Mouse (Mus musculus): ENCODE results near the gene Tapt1.

GRCm38 (mm10) chr5:44187370-44187769 is 39.1 kb downstream of the Tapt1 start:
- TF ChIP-seq CTCF (IDR thresholded peaks at IDR 0.05; ENCODE audit: low read depth, low read length): no peak
- TF ChIP-seq POLR2A (IDR thresholded peaks at IDR 0.05; ENCODE audit: borderline replicate concordance, low read depth, low read length): no peak

All from bone marrow macrophage, adult 2 months (primary cell).